Mouse (Mus musculus) liver, embryonic 15.5 days (tissue): ENCODE results near the gene Hs3st3b1. TPM values are rescaled to one million over a fixed set of nuclear protein-coding genes. Genes with fewer than 3 reads are reported as not detected.

Experiments used
- ATAC-seq: fragments of 200-750 bp; cut with Nextera tagmentation; 2 replicates; pipeline ENCODE4 v1.8.0; 2017; ENCODE audit warnings: moderate number of reproducible peaks, mild to moderate bottlenecking, moderate library complexity; ENCODE audit not compliant: insufficient read depth
- H3K27ac ChIP-seq: fragments of 300-500 bp; sonication (generic); replicated peaks from 2 replicates; pipeline ENCODE4 v1.5.1; 2015; ENCODE audit warnings: mild to moderate bottlenecking, inconsistent platforms
- H3K27me3 ChIP-seq: fragments of 300-500 bp; sonication (generic); 2 replicates; pipeline ENCODE4 v1.6.1; 2015; ENCODE audit warnings: mild to moderate bottlenecking, inconsistent platforms
- H3K36me3 ChIP-seq: fragments of 300-500 bp; sonication (generic); replicated peaks from 2 replicates; pipeline ENCODE4 v1.6.1; 2015; ENCODE audit warnings: moderate library complexity, mild to moderate bottlenecking, inconsistent platforms
- H3K4me1 ChIP-seq: fragments of 300-500 bp; sonication (generic); replicated peaks from 2 replicates; pipeline ENCODE4 v1.6.1; 2015; ENCODE audit warnings: inconsistent platforms
- H3K4me2 ChIP-seq: fragments of 300-500 bp; sonication (generic); 2 replicates; pipeline ENCODE4 v1.6.1; 2015; ENCODE audit warnings: moderate library complexity, mild to moderate bottlenecking, inconsistent platforms
- H3K4me3 ChIP-seq: fragments of 300-500 bp; sonication (generic); replicated peaks from 2 replicates; pipeline ENCODE4 v1.5.1; 2015; ENCODE audit warnings: mild to moderate bottlenecking, inconsistent platforms
- H3K9ac ChIP-seq: fragments of 300-500 bp; sonication (generic); 2 replicates; pipeline ENCODE4 v1.6.1; 2015; ENCODE audit warnings: moderate library complexity, mild to moderate bottlenecking, inconsistent platforms
- H3K9me3 ChIP-seq: fragments of 300-500 bp; sonication (generic); replicated peaks from 2 replicates; pipeline ENCODE4 v1.6.1; 2016; ENCODE audit warnings: inconsistent platforms
- WGBS: fragments of 180-500 bp; shearing (Covaris S2); methylation state at CpG from one replicate; pipeline ENCODE4 v1.1.7; 2015; ENCODE audit warnings: mixed read lengths; ENCODE audit not compliant: insufficient replicate concordance; 5-methylcytosine and 5-hydroxymethylcytosine counted together
- polyA plus RNA-seq: library from polyadenylated mRNA; unstranded; fragments of >200 nt; fragmentation: Nextera tagmentation; extraction: Ambion mirVana; gene quantifications from 2 replicates; pipeline ENCODE4 v1.2.1, GENCODE M21; 2015

Gene Hs3st3b1
- polyA plus RNA-seq, 1 experiment from 2014 or later = 13.4 TPM

GRCm38 (mm10) chr11:63923386-63923785 lies 1.3 kb upstream of the Hs3st3b1 start:
- H3K36me3 ChIP-seq = no peaks in the 10 kb centered on the region
- H3K9ac ChIP-seq = no peak overlapping the region
- peaks cover 88% of the 10 kb centered on the region for H3K27me3 ChIP-seq
- no peak overlapping the region for H3K27ac ChIP-seq
- peak overlapping the region; percentile 35 for H3K4me3 ChIP-seq
- peaks cover 24% of the 10 kb centered on the region; the same call in 1 of the 2 replicates for H3K4me1 ChIP-seq
- H3K4me2 ChIP-seq = peak overlapping the region; percentile 61
- ATAC-seq = no peak
- WGBS = under 1% methylated on average over 29 of the region's 29 CpGs
- no peaks in the 10 kb centered on the region for H3K9me3 ChIP-seq

- H3K4me3 ChIP-seq = peak overlapping the region; percentile 60
- H3K36me3 ChIP-seq = no peaks in the 10 kb centered on the region
- ATAC-seq = no peak
- H3K27me3 ChIP-seq = peaks cover 97% of the 10 kb centered on the region
- H3K4me1 ChIP-seq = peaks cover 24% of the 10 kb centered on the region; the same call in 1 of the 2 replicates
- under 1% methylated on average over 80 of the region's 80 CpGs for WGBS
- peak overlapping the region; percentile 33; the same call in 1 of the 2 replicates for H3K27ac ChIP-seq
- peak overlapping the region; percentile 60 for H3K4me2 ChIP-seq
- H3K9ac ChIP-seq = peak overlapping the region; percentile 54
- H3K9me3 ChIP-seq = no peaks in the 10 kb centered on the region
These were observed 792 bp downstream of the Hs3st3b1 start for GRCm38 (mm10) chr11:63921044-63921951.

GRCm38 (mm10) chr11:63920531-63920930 lies 1.6 kb downstream of the Hs3st3b1 start:
- H3K36me3 ChIP-seq = no peaks in the 10 kb centered on the region
- H3K9me3 ChIP-seq = no peaks in the 10 kb centered on the region
- H3K27me3 ChIP-seq = peaks cover 94% of the 10 kb centered on the region
- peak overlapping the region; percentile 54 for H3K9ac ChIP-seq
- peaks cover 28% of the 10 kb centered on the region; the same call in 1 of the 2 replicates for H3K4me1 ChIP-seq
- ATAC-seq = no peak
- H3K4me2 ChIP-seq = peak overlapping the region; percentile 60
- 1% methylated on average over 33 of the region's 33 CpGs for WGBS
- no peak overlapping the region for H3K27ac ChIP-seq
- peak overlapping the region; percentile 60 for H3K4me3 ChIP-seq

GRCm38 (mm10) chr11:63919211-63920098 lies 2.6 kb downstream of the Hs3st3b1 start:
- Histone ChIP-seq H3K4me3 (peak overlapping the region; percentile 60), H3K9me3 (no peaks in the 10 kb centered on the region), H3K27me3 (peaks cover 90% of the 10 kb centered on the region), H3K36me3 (no peaks in the 10 kb centered on the region), H3K9ac (peak overlapping the region; percentile 54), H3K27ac (peak overlapping the region; percentile 69), H3K4me2 (peak overlapping the region; percentile 60), H3K4me1 (peaks cover 23% of the 10 kb centered on the region; the same call in 1 of the 2 replicates)
- WGBS = 3% methylated on average over 52 of the region's 52 CpGs
- no peak for ATAC-seq

- H3K36me3 ChIP-seq = no peaks in the 10 kb centered on the region
- H3K9ac ChIP-seq = 0 out of 2 replicates have a peak overlapping the region, but pooled peaks have one; percentile 54
- H3K4me1 ChIP-seq = peaks cover 27% of the 10 kb centered on the region
- H3K4me2 ChIP-seq = peak overlapping the region; percentile 60
- no peaks in the 10 kb centered on the region for H3K9me3 ChIP-seq
- peak overlapping the region; percentile 69 for H3K27ac ChIP-seq
- peaks cover 85% of the 10 kb centered on the region for H3K27me3 ChIP-seq
- WGBS = 26% methylated on average over 17 of the region's 17 CpGs
- ATAC-seq = no peak
- peak overlapping the region; percentile 60 for H3K4me3 ChIP-seq
These were observed 3.6 kb downstream of the Hs3st3b1 start for GRCm38 (mm10) chr11:63918321-63919105.

GRCm38 (mm10) chr11:63917561-63917960 lies 4.5 kb downstream of the Hs3st3b1 start:
- ATAC-seq = no peak
- 23% methylated on average over 6 of the region's 6 CpGs for WGBS
- H3K27ac ChIP-seq = no peak overlapping the region
- H3K36me3 ChIP-seq = no peaks in the 10 kb centered on the region
- H3K4me3 ChIP-seq = no peak overlapping the region
- H3K4me1 ChIP-seq = peaks cover 20% of the 10 kb centered on the region
- H3K9me3 ChIP-seq = no peaks in the 10 kb centered on the region
- peaks cover 75% of the 10 kb centered on the region for H3K27me3 ChIP-seq
- no peak overlapping the region for H3K9ac ChIP-seq
- peak overlapping the region; percentile 60 for H3K4me2 ChIP-seq

- H3K27ac ChIP-seq = no peak overlapping the region
These were observed 7.7 kb downstream of the Hs3st3b1 start for GRCm38 (mm10) chr11:63914388-63914787.

GRCm38 (mm10) chr11:63913936-63914335 lies 8.2 kb downstream of the Hs3st3b1 start:
- peaks cover 39% of the 10 kb centered on the region for H3K27me3 ChIP-seq
- peak overlapping the region; percentile 21; the same call in 1 of the 2 replicates for H3K4me3 ChIP-seq
- no peaks in the 10 kb centered on the region for H3K36me3 ChIP-seq
- H3K9ac ChIP-seq = no peak overlapping the region
- H3K4me1 ChIP-seq = peaks cover 29% of the 10 kb centered on the region
- H3K4me2 ChIP-seq = peak overlapping the region; percentile 58
- H3K9me3 ChIP-seq = no peaks in the 10 kb centered on the region
- no peak overlapping the region for H3K27ac ChIP-seq
- 33% methylated on average over 4 of the region's 4 CpGs for WGBS
- no peak for ATAC-seq

More at GRCm38 (mm10) chr11:63914388-63914787, 7.7 kb downstream of the Hs3st3b1 start:
- no peaks in the 10 kb centered on the region for H3K9me3 ChIP-seq
- peak overlapping the region; percentile 58 for H3K4me2 ChIP-seq
- peak overlapping the region; percentile 21 for H3K4me3 ChIP-seq
- no peak overlapping the region for H3K9ac ChIP-seq
- peaks cover 44% of the 10 kb centered on the region for H3K27me3 ChIP-seq
- no peaks in the 10 kb centered on the region for H3K36me3 ChIP-seq
- peak; percentile 76 for ATAC-seq
- H3K4me1 ChIP-seq = peaks cover 29% of the 10 kb centered on the region
- 1% methylated on average over 20 of the region's 20 CpGs for WGBS

- Histone ChIP-seq H3K9me3 (no peaks in the 10 kb centered on the region), H3K4me1 (peaks cover 55% of the 10 kb centered on the region), H3K36me3 (no peaks in the 10 kb centered on the region), H3K27me3 (peaks cover 16% of the 10 kb centered on the region), H3K9ac (no peak overlapping the region), H3K4me2 (no peak overlapping the region), H3K27ac (no peak overlapping the region), H3K4me3 (no peak overlapping the region)
- 31% methylated on average over 5 of the region's 5 CpGs for WGBS
- no peak for ATAC-seq
These were observed 11.1 kb downstream of the Hs3st3b1 start for GRCm38 (mm10) chr11:63911001-63911400.

- no peak overlapping the region for H3K27ac ChIP-seq
- peaks cover 7% of the 10 kb centered on the region for H3K27me3 ChIP-seq
- H3K9ac ChIP-seq = no peak overlapping the region
- no peak overlapping the region for H3K4me3 ChIP-seq
- no peak overlapping the region for H3K4me2 ChIP-seq
- WGBS = 81% methylated on average over 4 of the region's 4 CpGs
- H3K9me3 ChIP-seq = no peaks in the 10 kb centered on the region
- no peaks in the 10 kb centered on the region for H3K36me3 ChIP-seq
- H3K4me1 ChIP-seq = peaks cover 56% of the 10 kb centered on the region
- ATAC-seq = no peak
These were observed 12.1 kb downstream of the Hs3st3b1 start for GRCm38 (mm10) chr11:63909961-63910360.
